ENCODE assay signal across 15 mouse cellular contexts in the genomic region with DNA sequence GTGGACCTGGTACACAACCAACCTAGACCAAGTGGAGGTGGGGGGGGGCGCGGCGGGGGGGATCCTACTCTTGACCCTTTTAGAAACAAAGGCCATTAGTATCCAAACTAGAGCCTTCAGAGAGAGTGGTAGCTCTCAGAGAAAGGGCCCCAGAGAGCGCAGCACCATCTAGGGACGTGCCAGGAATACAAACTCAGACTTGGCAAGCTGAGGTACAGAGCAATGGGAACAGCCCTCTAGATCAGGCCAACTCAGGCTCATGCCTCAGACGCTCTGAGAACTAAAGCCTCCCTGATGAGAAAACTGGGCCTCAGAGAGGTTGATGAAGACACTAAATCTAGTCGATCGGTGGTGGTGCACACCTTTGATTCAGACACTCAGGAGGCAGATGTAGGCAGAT. TPM values are rescaled to one million over a fixed set of nuclear protein-coding genes. Genes with fewer than 3 reads are reported as not detected.
DNase-seq lines count a peak whose midpoint lies in the region; ATAC-seq lines count a peak whose summit lies in the region.
"Had no signal": no experiment of that assay in that cellular context is flagged by ENCODE, and none has a peak within 500 bp of the region (broad histone marks: within the 10 kb centered on the region; RNA-seq: fewer than 3 reads in every experiment).

No protein-coding gene starts in this region.

- ATAC-seq in forebrain, embryonic 13.5 days = no peak
- ATAC-seq in forebrain, embryonic 12.5 days (ENCODE audit: low FRiP score) = no peak
- ATAC-seq in midbrain, embryonic 11.5 days (ENCODE audit: low FRiP score) = no peak
- ATAC-seq in hindbrain, embryonic 15.5 days (ENCODE audit: low FRiP score, low read depth) = no peak
- ATAC-seq in midbrain, embryonic 16.5 days = no peak
- ATAC-seq: intestine, embryonic 16.5 days had no signal

- 90% methylated on average over 8 of the region's 8 CpGs for WGBS in forebrain, embryonic 13.5 days
- WGBS in forebrain, embryonic 12.5 days = 87% methylated on average over 8 of the region's 8 CpGs
- 86% methylated on average over 8 of the region's 8 CpGs for WGBS in midbrain, embryonic 10.5 days
- 89% methylated on average over 8 of the region's 8 CpGs for WGBS in midbrain, embryonic 11.5 days
- 83% methylated on average over 8 of the region's 8 CpGs for WGBS in hindbrain, embryonic 15.5 days
- WGBS in midbrain, embryonic 16.5 days = 91% methylated on average over 8 of the region's 8 CpGs

- no peak overlapping the region for H3K4me2 ChIP-seq in forebrain, embryonic 13.5 days
- H3K4me2 ChIP-seq in forebrain, embryonic 12.5 days = no peak overlapping the region
- no peak overlapping the region for H3K4me2 ChIP-seq in midbrain, embryonic 11.5 days
- no peak overlapping the region for H3K4me2 ChIP-seq in hindbrain, embryonic 15.5 days
- no peak overlapping the region for H3K4me2 ChIP-seq in midbrain, embryonic 16.5 days (ENCODE audit: low read length)
- H3K4me2 ChIP-seq: heart, embryonic 12.5 days had no signal

- intact Hi-C loops in left cerebral cortex, postnatal 10 days (cut with DNase I) = no loop called here

- H3K4me3 ChIP-seq in forebrain, embryonic 13.5 days = no peak overlapping the region
- H3K4me3 ChIP-seq in forebrain, embryonic 12.5 days (replicated peaks) = no peak overlapping the region
- no peak overlapping the region for H3K4me3 ChIP-seq in midbrain, embryonic 10.5 days
- no peak overlapping the region for H3K4me3 ChIP-seq in midbrain, embryonic 11.5 days (ENCODE audit: low read depth, low read length)
- no peak overlapping the region for H3K4me3 ChIP-seq in hindbrain, embryonic 15.5 days
- no peak overlapping the region for H3K4me3 ChIP-seq in midbrain, embryonic 16.5 days (ENCODE audit: low read depth, low read length)
- H3K4me3 ChIP-seq: heart, embryonic 12.5 days; limb, embryonic 15.5 days had no signal

- DNase-seq in midbrain, embryonic 10.5 days (ENCODE audit: low spot score) = no peak
- no peak for DNase-seq in midbrain, embryonic 11.5 days (ENCODE audit: low spot score, missing footprints)
- no peak for DNase-seq in left cerebral cortex, postnatal 10 days (ENCODE audit: extremely low spot score in 1 of 2, low spot score in 2 of 2)
- no peak for DNase-seq in adrenal gland, postnatal 14 days
- DNase-seq: adrenal gland, postnatal 36 days; heart, postnatal 36 days had no signal

- no peaks in the 10 kb centered on the region for H3K36me3 ChIP-seq in forebrain, embryonic 13.5 days (ENCODE audit: poor library complexity, severe bottlenecking)
- H3K36me3 ChIP-seq in forebrain, embryonic 12.5 days (replicated peaks) = no peaks in the 10 kb centered on the region
- H3K36me3 ChIP-seq in midbrain, embryonic 10.5 days = no peaks in the 10 kb centered on the region
- H3K36me3 ChIP-seq in midbrain, embryonic 11.5 days (ENCODE audit: control insufficient read depth, insufficient read depth, low read length) = no peaks in the 10 kb centered on the region; the same call in 1 of the 2 replicates
- H3K36me3 ChIP-seq in hindbrain, embryonic 15.5 days = no peaks in the 10 kb centered on the region
- H3K36me3 ChIP-seq in midbrain, embryonic 16.5 days (ENCODE audit: control insufficient read depth, insufficient read depth, low read length) = no peaks in the 10 kb centered on the region
- H3K36me3 ChIP-seq: embryonic facial prominence, embryonic 13.5 days; heart, embryonic 12.5 days; limb, embryonic 15.5 days had no signal

- H3K27ac ChIP-seq in forebrain, embryonic 13.5 days = peak overlapping the region; percentile 99; the same call in 1 of the 2 replicates
- H3K27ac ChIP-seq in forebrain, embryonic 12.5 days = no peak overlapping the region
- H3K27ac ChIP-seq in midbrain, embryonic 10.5 days (replicated peaks) = peak overlapping the region; percentile 98
- H3K27ac ChIP-seq in midbrain, embryonic 11.5 days (ENCODE audit: low read depth, low read length) = no peak overlapping the region
- 0 out of 2 replicates have a peak overlapping the region, but pooled peaks have one; percentile 23 for H3K27ac ChIP-seq in hindbrain, embryonic 15.5 days (replicated peaks)
- H3K27ac ChIP-seq in midbrain, embryonic 16.5 days (ENCODE audit: low read length) = peak overlapping the region; percentile 100
- H3K27ac ChIP-seq: kidney, postnatal 0 days had no signal

- no peaks in the 10 kb centered on the region for H3K27me3 ChIP-seq in forebrain, embryonic 13.5 days
- H3K27me3 ChIP-seq in forebrain, embryonic 12.5 days = no peaks in the 10 kb centered on the region
- no peaks in the 10 kb centered on the region for H3K27me3 ChIP-seq in midbrain, embryonic 10.5 days (ENCODE audit: low read depth, poor library complexity, severe bottlenecking)
- H3K27me3 ChIP-seq in midbrain, embryonic 11.5 days (ENCODE audit: control insufficient read depth, insufficient read depth, low read length) = no peaks in the 10 kb centered on the region
- H3K27me3 ChIP-seq in hindbrain, embryonic 15.5 days = no peaks in the 10 kb centered on the region
- no peaks in the 10 kb centered on the region for H3K27me3 ChIP-seq in midbrain, embryonic 16.5 days (ENCODE audit: control insufficient read depth, insufficient read depth, low read depth, low read length)
- H3K27me3 ChIP-seq: embryonic facial prominence, embryonic 13.5 days; heart, embryonic 12.5 days; limb, embryonic 15.5 days had no signal

- no peaks in the 10 kb centered on the region for H3K9me3 ChIP-seq in forebrain, embryonic 13.5 days (replicated peaks)
- no peaks in the 10 kb centered on the region for H3K9me3 ChIP-seq in forebrain, embryonic 12.5 days
- no peaks in the 10 kb centered on the region for H3K9me3 ChIP-seq in midbrain, embryonic 10.5 days (replicated peaks)
- H3K9me3 ChIP-seq in midbrain, embryonic 11.5 days (ENCODE audit: control insufficient read depth, low read length) = no peaks in the 10 kb centered on the region
- H3K9me3 ChIP-seq in hindbrain, embryonic 15.5 days = no peaks in the 10 kb centered on the region
- H3K9me3 ChIP-seq in midbrain, embryonic 16.5 days (replicated peaks; ENCODE audit: control insufficient read depth, low read length, poor library complexity, severe bottlenecking) = no peaks in the 10 kb centered on the region
- H3K9me3 ChIP-seq: embryonic facial prominence, embryonic 13.5 days; heart, embryonic 12.5 days; limb, embryonic 15.5 days had no signal

- H3K4me1 ChIP-seq in forebrain, embryonic 13.5 days = peaks cover 35% of the 10 kb centered on the region
- peaks cover 33% of the 10 kb centered on the region for H3K4me1 ChIP-seq in forebrain, embryonic 12.5 days
- H3K4me1 ChIP-seq in midbrain, embryonic 10.5 days = peaks cover 61% of the 10 kb centered on the region
- peaks cover 30% of the 10 kb centered on the region for H3K4me1 ChIP-seq in midbrain, embryonic 11.5 days (ENCODE audit: control insufficient read depth, insufficient read depth, low read length)
- peaks cover 32% of the 10 kb centered on the region for H3K4me1 ChIP-seq in hindbrain, embryonic 15.5 days (replicated peaks)
- H3K4me1 ChIP-seq in midbrain, embryonic 16.5 days (ENCODE audit: control insufficient read depth, insufficient read depth, low read length) = peaks cover 19% of the 10 kb centered on the region

- H3K9ac ChIP-seq in forebrain, embryonic 13.5 days = no peak overlapping the region
- H3K9ac ChIP-seq in forebrain, embryonic 12.5 days = no peak overlapping the region; the same call in 1 of the 2 replicates
- no peak overlapping the region for H3K9ac ChIP-seq in midbrain, embryonic 11.5 days (ENCODE audit: low read length)
- no peak overlapping the region for H3K9ac ChIP-seq in hindbrain, embryonic 15.5 days
- no peak overlapping the region for H3K9ac ChIP-seq in midbrain, embryonic 16.5 days (ENCODE audit: low read depth, low read length)
- H3K9ac ChIP-seq: embryonic facial prominence, embryonic 13.5 days; limb, embryonic 15.5 days had no signal

RNA-seq across cellular contexts. Expression of gene Gpsm3, which starts 4.5 kb away (rescaled TPM):
- polyA plus RNA-seq in forebrain, embryonic 13.5 days (2015; fragmentation: Nextera tagmentation; extraction: Ambion mirVana) = 2.4 and 3.0 TPM in 2 replicates
- polyA plus RNA-seq in forebrain, embryonic 12.5 days (2016; fragmentation: Nextera tagmentation; extraction: Ambion mirVana) = 2.0 and 2.7 TPM in 2 replicates
- 5.3 and 6.6 TPM in 2 replicates for polyA plus RNA-seq in midbrain, embryonic 10.5 days (2016; fragmentation: Nextera tagmentation; extraction: Ambion mirVana)
- 4.4 and 4.8 TPM in 2 replicates for polyA plus RNA-seq in midbrain, embryonic 11.5 days (2014; fragmentation: Nextera tagmentation; extraction: Ambion mirVana)
- 4.1 TPM in 2 replicates for polyA plus RNA-seq in hindbrain, embryonic 15.5 days (2015; fragmentation: Nextera tagmentation; extraction: Ambion mirVana)
- polyA plus RNA-seq in midbrain, embryonic 16.5 days (2015; fragmentation: Nextera tagmentation; extraction: Ambion mirVana) = 3.9 and 4.3 TPM in 2 replicates
- total RNA-seq in left cerebral cortex, postnatal 10 days (2021) = 1 to 10 TPM; 3.1 to 4.1 TPM
- total RNA-seq in adrenal gland, postnatal 14 days (2021) = 6.3 and 16.3 TPM in 2 replicates

RNA-seq across cellular contexts. Expression of gene Pbx2, which starts 5.9 kb away (rescaled TPM):
- polyA plus RNA-seq in forebrain, embryonic 13.5 days (2015; fragmentation: Nextera tagmentation; extraction: Ambion mirVana) = 10.2 and 10.5 TPM in 2 replicates
- polyA plus RNA-seq in forebrain, embryonic 12.5 days (2016; fragmentation: Nextera tagmentation; extraction: Ambion mirVana) = 16.6 and 17.8 TPM in 2 replicates
- polyA plus RNA-seq in midbrain, embryonic 10.5 days (2016; fragmentation: Nextera tagmentation; extraction: Ambion mirVana) = 17.5 and 17.7 TPM in 2 replicates
- 17.3 and 20.1 TPM in 2 replicates for polyA plus RNA-seq in midbrain, embryonic 11.5 days (2014; fragmentation: Nextera tagmentation; extraction: Ambion mirVana)
- polyA plus RNA-seq in hindbrain, embryonic 15.5 days (2015; fragmentation: Nextera tagmentation; extraction: Ambion mirVana) = 8.9 TPM in 2 replicates
- polyA plus RNA-seq in midbrain, embryonic 16.5 days (2015; fragmentation: Nextera tagmentation; extraction: Ambion mirVana) = 9.4 and 9.7 TPM in 2 replicates
- 10 to 100 TPM; 40.3 to 40.9 TPM for total RNA-seq in left cerebral cortex, postnatal 10 days (2021)
- 37.2 and 42.2 TPM in 2 replicates for total RNA-seq in adrenal gland, postnatal 14 days (2021)

RNA-seq across cellular contexts. Expression of gene Ager, which starts 12.5 kb away (rescaled TPM):
- 2.3 and 2.5 TPM in 2 replicates for polyA plus RNA-seq in forebrain, embryonic 13.5 days (2015; fragmentation: Nextera tagmentation; extraction: Ambion mirVana)
- polyA plus RNA-seq in forebrain, embryonic 12.5 days (2016; fragmentation: Nextera tagmentation; extraction: Ambion mirVana) = 2.6 and 2.9 TPM in 2 replicates
- 3.1 and 3.2 TPM in 2 replicates for polyA plus RNA-seq in midbrain, embryonic 10.5 days (2016; fragmentation: Nextera tagmentation; extraction: Ambion mirVana)
- polyA plus RNA-seq in midbrain, embryonic 11.5 days (2014; fragmentation: Nextera tagmentation; extraction: Ambion mirVana) = 1.4 and 1.6 TPM in 2 replicates
- polyA plus RNA-seq in hindbrain, embryonic 15.5 days (2015; fragmentation: Nextera tagmentation; extraction: Ambion mirVana) = 1.8 TPM in 2 replicates
- 0.95 and 1.1 TPM in 2 replicates for polyA plus RNA-seq in midbrain, embryonic 16.5 days (2015; fragmentation: Nextera tagmentation; extraction: Ambion mirVana)
- 1 to 10 TPM in 1 of 2 experiments, under 1 TPM in 1; 0.97 to 1.3 TPM for total RNA-seq in left cerebral cortex, postnatal 10 days (2021)
- 1.7 and 2.4 TPM in 2 replicates for total RNA-seq in adrenal gland, postnatal 14 days (2021)

RNA-seq across cellular contexts. Expression of gene Rnf5, which starts 18.4 kb away (rescaled TPM):
- 302 TPM in 2 replicates for polyA plus RNA-seq in forebrain, embryonic 13.5 days (2015; fragmentation: Nextera tagmentation; extraction: Ambion mirVana)
- polyA plus RNA-seq in forebrain, embryonic 12.5 days (2016; fragmentation: Nextera tagmentation; extraction: Ambion mirVana) = 241 and 247 TPM in 2 replicates
- 202 and 233 TPM in 2 replicates for polyA plus RNA-seq in midbrain, embryonic 10.5 days (2016; fragmentation: Nextera tagmentation; extraction: Ambion mirVana)
- polyA plus RNA-seq in midbrain, embryonic 11.5 days (2014; fragmentation: Nextera tagmentation; extraction: Ambion mirVana) = 180 and 185 TPM in 2 replicates
- 270 and 283 TPM in 2 replicates for polyA plus RNA-seq in hindbrain, embryonic 15.5 days (2015; fragmentation: Nextera tagmentation; extraction: Ambion mirVana)
- 291 and 298 TPM in 2 replicates for polyA plus RNA-seq in midbrain, embryonic 16.5 days (2015; fragmentation: Nextera tagmentation; extraction: Ambion mirVana)
- 100 to 1,000 TPM in 1 of 2 experiments, 10 to 100 TPM in 1; 94.8 to 101 TPM for total RNA-seq in left cerebral cortex, postnatal 10 days (2021)
- total RNA-seq in adrenal gland, postnatal 14 days (2021) = 72.5 and 76.9 TPM in 2 replicates

RNA-seq across cellular contexts. Expression of gene Agpat1, which starts 18.9 kb away (rescaled TPM):
- polyA plus RNA-seq in forebrain, embryonic 13.5 days (2015; fragmentation: Nextera tagmentation; extraction: Ambion mirVana) = 74.4 and 77.6 TPM in 2 replicates
- 70.5 and 73.9 TPM in 2 replicates for polyA plus RNA-seq in forebrain, embryonic 12.5 days (2016; fragmentation: Nextera tagmentation; extraction: Ambion mirVana)
- 66.0 and 70.1 TPM in 2 replicates for polyA plus RNA-seq in midbrain, embryonic 10.5 days (2016; fragmentation: Nextera tagmentation; extraction: Ambion mirVana)
- 68.4 and 75.3 TPM in 2 replicates for polyA plus RNA-seq in midbrain, embryonic 11.5 days (2014; fragmentation: Nextera tagmentation; extraction: Ambion mirVana)
- 123 and 142 TPM in 2 replicates for polyA plus RNA-seq in hindbrain, embryonic 15.5 days (2015; fragmentation: Nextera tagmentation; extraction: Ambion mirVana)
- 118 TPM in 2 replicates for polyA plus RNA-seq in midbrain, embryonic 16.5 days (2015; fragmentation: Nextera tagmentation; extraction: Ambion mirVana)
- 100 to 1,000 TPM; 180 to 182 TPM for total RNA-seq in left cerebral cortex, postnatal 10 days (2021)
- 101 and 103 TPM in 2 replicates for total RNA-seq in adrenal gland, postnatal 14 days (2021)

Comparison
In these comparisons a context has a peak if more than half of its experiments do, and no peak if none do; other contexts are left out.
1. H3K27ac ChIP-seq: peak in forebrain, embryonic 13.5 days (single experiment), midbrain, embryonic 10.5 days (single experiment), hindbrain, embryonic 15.5 days (single experiment) and midbrain, embryonic 16.5 days (single experiment); none in forebrain, embryonic 12.5 days (single experiment) and midbrain, embryonic 11.5 days (single experiment).